Mouse (Mus musculus) forebrain, postnatal 0 days (tissue): ENCODE data around the gene Serpinb6a. TPM values are rescaled to one million over a fixed set of nuclear protein-coding genes. Genes with fewer than 3 reads are reported as not detected.

ENCODE experiments used
- ATAC-seq: fragments of 200-750 bp; cut with Nextera tagmentation; 2 replicates; pipeline ENCODE4 v1.8.0; 2017; ENCODE audit warnings: mild to moderate bottlenecking, moderate library complexity
- DNase-seq: peaks from one replicate; pipeline ENCODE4 v3.0.0-alpha.2; 2015
- H3K27ac ChIP-seq: fragments of 300-500 bp; sonication (generic); 2 replicates; pipeline ENCODE4 v1.5.1; 2014; ENCODE audit warnings: low read depth, mild to moderate bottlenecking, antibody characterized with exemption, low read length, moderate library complexity, mixed read lengths
- H3K27me3 ChIP-seq: fragments of 300-500 bp; sonication (generic); 2 replicates; pipeline ENCODE4 v1.6.1; 2014; ENCODE audit warnings: mild to moderate bottlenecking, low read length, mixed read lengths; ENCODE audit not compliant: insufficient read depth
- H3K36me3 ChIP-seq: fragments of 300-500 bp; sonication (generic); 2 replicates; pipeline ENCODE4 v1.6.1; 2014; ENCODE audit warnings: mild to moderate bottlenecking, moderate library complexity; ENCODE audit not compliant: insufficient read depth
- H3K4me1 ChIP-seq: fragments of 300-500 bp; sonication (generic); 2 replicates; pipeline ENCODE4 v1.6.1; 2014; ENCODE audit warnings: antibody characterized with exemption; ENCODE audit not compliant: insufficient read depth
- H3K4me2 ChIP-seq: fragments of 300-500 bp; sonication (generic); 2 replicates; pipeline ENCODE4 v1.6.1; 2014; ENCODE audit warnings: low read depth, mild to moderate bottlenecking, moderate library complexity
- H3K4me3 ChIP-seq: fragments of 300-500 bp; sonication (generic); 2 replicates; pipeline ENCODE4 v1.5.1; 2014; ENCODE audit warnings: low read depth, low read length, mixed read lengths
- H3K9ac ChIP-seq: fragments of 300-500 bp; sonication (generic); 2 replicates; pipeline ENCODE4 v1.6.1; 2014; ENCODE audit warnings: mild to moderate bottlenecking
- H3K9me3 ChIP-seq: fragments of 300-500 bp; sonication (generic); 2 replicates; pipeline ENCODE4 v1.6.1; 2016; ENCODE audit warnings: low read length
- CTCF ChIP-seq: sonication (generic); IDR thresholded peaks from 2 replicates; pipeline ENCODE4 v1.5.1; 2016; ENCODE audit warnings: antibody characterized with exemption, control low read depth, low read depth
- WGBS: fragments of 180-500 bp; shearing (Covaris S2); extraction: QIAGEN DNeasy Blood & Tissue Kit; methylation state at CpG from one replicate; pipeline ENCODE4 v1.1.7; 2014; 5-methylcytosine and 5-hydroxymethylcytosine counted together
- polyA plus RNA-seq: library from polyadenylated mRNA; unstranded; fragments of >200 nt; fragmentation: Nextera tagmentation; extraction: Ambion mirVana; gene quantifications from 2 replicates; pipeline ENCODE4 v1.2.1, GENCODE M21; 2015
- total RNA-seq: library from RNA; depleted of rRNA; stranded (reverse); fragments of >200 nt; gene quantifications from 2 replicates; pipeline ENCODE4 v1.2.3, GENCODE M21; 2014; rRNA removed

Serpinb6a gene
- total and polyA plus RNA-seq, 2 experiments from 2014 or later, result 50.6 to 62.6 TPM

- Histone ChIP-seq H3K4me1 (no peaks in the 10 kb centered on the region), H3K9ac (no peak overlapping the region), H3K4me3 (no peak overlapping the region), H3K27me3 (no peaks in the 10 kb centered on the region), H3K36me3 (no peaks in the 10 kb centered on the region), H3K9me3 (no peaks in the 10 kb centered on the region), H3K4me2 (no peak overlapping the region), H3K27ac (no peak overlapping the region)
- ATAC-seq (no peak), DNase-seq (no peak)
- 69% methylated on average over 3 of the region's 3 CpGs for WGBS
- no peak for TF ChIP-seq CTCF
Measured at GRCm38 (mm10) chr13:33906821-33907220, 95.8 kb downstream of the Serpinb6a start.

DNA sequence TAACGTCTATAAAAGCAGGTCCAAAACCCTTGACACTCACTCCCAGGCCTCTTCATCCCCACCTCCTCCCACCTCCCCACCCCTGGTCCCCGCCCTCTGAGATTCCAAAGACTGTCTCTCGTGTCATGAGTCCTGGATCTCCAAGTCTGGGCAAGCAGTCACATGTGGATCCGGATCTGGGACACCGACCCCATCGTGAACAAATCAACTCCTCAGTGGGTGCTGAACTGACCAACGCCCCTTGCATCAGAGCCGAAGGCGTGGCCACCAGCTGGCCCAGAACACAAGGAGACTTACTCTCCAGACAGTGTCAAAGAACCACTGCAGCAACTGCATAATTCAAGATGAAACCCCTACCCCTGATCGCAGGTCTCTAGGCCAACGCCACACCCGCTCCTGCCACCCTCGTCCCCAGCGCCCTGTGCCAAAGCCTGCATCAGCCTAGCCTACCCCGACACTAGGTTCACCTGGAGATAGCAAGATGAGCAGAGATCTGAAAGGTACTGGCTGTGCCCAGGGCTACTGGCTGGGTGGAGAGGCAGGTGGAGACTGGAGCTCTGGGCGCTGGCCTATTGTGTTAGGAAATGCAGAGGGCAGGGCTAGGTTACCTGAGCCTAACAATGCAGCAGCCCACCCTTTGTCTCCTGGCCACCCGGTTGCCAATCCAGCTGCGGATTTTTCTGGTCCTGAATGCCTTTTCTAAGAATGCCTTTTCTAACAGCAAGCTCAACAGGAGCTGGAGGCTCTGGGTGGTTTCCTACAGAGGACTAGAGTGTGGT lies 97.2 kb downstream of the Serpinb6a start, which contains the start of gene Serpinb6c:
Gene Serpinb6c, minus strand, starts transcription at position 533 of the 779 bp plus-strand sequence.
- Histone ChIP-seq H3K4me2 (no peak within 1 kb of the TSS), H3K27ac (no peak within 1 kb of the TSS), H3K4me1 (no peaks in the 10 kb centered on the region), H3K4me3 (no peak within 1 kb of the TSS), H3K36me3 (no peaks in the 10 kb centered on the region), H3K9me3 (no peaks in the 10 kb centered on the region), H3K27me3 (no peaks in the 10 kb centered on the region), H3K9ac (no peak within 1 kb of the TSS)
- DNase-seq, result no peak
- WGBS, result 79% methylated on average over 18 of the region's 18 CpGs
- TF ChIP-seq CTCF, result no peak
- ATAC-seq, result no peak

DNA sequence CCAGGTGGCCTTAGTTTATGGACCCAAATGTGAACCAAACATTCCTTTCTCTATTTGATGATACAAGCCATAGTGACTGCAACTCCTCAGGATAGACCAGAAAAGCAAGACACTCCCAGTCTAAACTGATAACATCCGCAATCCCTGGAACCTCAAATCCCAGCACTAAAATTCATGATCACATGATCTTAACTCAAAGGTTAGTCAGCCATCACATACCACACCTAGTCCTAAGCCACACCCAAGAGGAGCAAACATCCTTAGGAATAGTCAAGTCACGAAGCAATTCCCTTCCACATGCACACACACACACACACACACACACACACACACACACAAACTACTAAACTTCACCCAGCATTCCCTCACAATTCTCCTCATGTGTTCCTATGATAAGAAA lies 99.3 kb downstream of the Serpinb6a start:
- ATAC-seq (no peak), DNase-seq (no peak)
- Histone ChIP-seq H3K9ac (no peak overlapping the region), H3K9me3 (no peaks in the 10 kb centered on the region), H3K4me1 (no peaks in the 10 kb centered on the region), H3K4me2 (no peak overlapping the region), H3K27ac (no peak overlapping the region), H3K36me3 (no peaks in the 10 kb centered on the region), H3K4me3 (no peak overlapping the region), H3K27me3 (no peaks in the 10 kb centered on the region)
- 91% methylated on average over 2 of the region's 2 CpGs for WGBS
- TF ChIP-seq CTCF, result no peak

- DNase-seq (peak; percentile 23), ATAC-seq (no peak; the same call in 1 of the 2 replicates)
- WGBS, result 39% methylated on average over 2 of the region's 2 CpGs
Measured at GRCm38 (mm10) chr13:33894207-33894606, 108.4 kb downstream of the Serpinb6a start.

More at GRCm38 (mm10) chr13:33894207-33894606, 108.4 kb downstream of the Serpinb6a start:
- Histone ChIP-seq H3K36me3 (no peaks in the 10 kb centered on the region), H3K9ac (no peak overlapping the region), H3K4me3 (no peak overlapping the region), H3K4me1 (no peaks in the 10 kb centered on the region), H3K27me3 (no peaks in the 10 kb centered on the region), H3K9me3 (no peaks in the 10 kb centered on the region), H3K4me2 (no peak overlapping the region), H3K27ac (no peak overlapping the region)
- TF ChIP-seq CTCF, result peak; percentile 62

Other genes starting within 250 kb of the Serpinb6a start
- not detected in 2 replicates for gene Serpinb6e, start 159.4 kb downstream of the Serpinb6a start, total RNA-seq
- gene Serpinb6e, start 159.4 kb downstream of the Serpinb6a start, polyA plus RNA-seq, result not detected in 2 replicates
- gene Serpinb6c, start 97.1 kb downstream of the Serpinb6a start, total RNA-seq, result 0.85 and 2.2 TPM in 2 replicates
- gene Serpinb6c, start 97.1 kb downstream of the Serpinb6a start, polyA plus RNA-seq, result 0.18 and 0.23 TPM in 2 replicates
- 4.0 and 4.7 TPM in 2 replicates for gene Nqo2, start 38.1 kb downstream of the Serpinb6a start, total RNA-seq
- 4.7 and 6.3 TPM in 2 replicates for gene Nqo2, start 38.1 kb downstream of the Serpinb6a start, polyA plus RNA-seq
- gene Ripk1, start 431 bp downstream of the Serpinb6a start, total RNA-seq, result 8.2 and 10.3 TPM in 2 replicates
- 2.3 and 3.4 TPM in 2 replicates for gene Ripk1, start 431 bp downstream of the Serpinb6a start, polyA plus RNA-seq
- 37.1 and 40.5 TPM in 2 replicates for gene Bphl, start 34.8 kb upstream of the Serpinb6a start, total RNA-seq
- 46.0 and 51.2 TPM in 2 replicates for gene Bphl, start 34.8 kb upstream of the Serpinb6a start, polyA plus RNA-seq
- 4,454 and 4,559 TPM in 2 replicates for gene Tubb2a, start 75.2 kb upstream of the Serpinb6a start, total RNA-seq
- gene Tubb2a, start 75.2 kb upstream of the Serpinb6a start, polyA plus RNA-seq, result 3,524 and 3,579 TPM in 2 replicates
- 5,538 and 5,638 TPM in 2 replicates for gene Tubb2b, start 127.7 kb upstream of the Serpinb6a start, total RNA-seq
- 1,072 and 1,153 TPM in 2 replicates for gene Tubb2b, start 127.7 kb upstream of the Serpinb6a start, polyA plus RNA-seq
- 56.6 and 108 TPM in 2 replicates for gene Psmg4, start 160.2 kb upstream of the Serpinb6a start, total RNA-seq
- gene Psmg4, start 160.2 kb upstream of the Serpinb6a start, polyA plus RNA-seq, result 99.0 and 150 TPM in 2 replicates